Mouse (Mus musculus) hindbrain, postnatal 0 days (tissue): ENCODE measurements around the gene Polr1d. TPM values are rescaled to one million over a fixed set of nuclear protein-coding genes. Genes with fewer than 3 reads are reported as not detected.

Experiments
- ATAC-seq: fragments of 200-750 bp; cut with Nextera tagmentation; 2 replicates; pipeline ENCODE4 v1.8.0; 2017; ENCODE audit warnings: mild to moderate bottlenecking, moderate TSS enrichment, moderate library complexity
- DNase-seq: peaks from one replicate; pipeline ENCODE4 v3.0.0-alpha.2; 2015; ENCODE audit warnings: low spot score
- H3K27ac ChIP-seq: fragments of 300-500 bp; sonication (generic); 2 replicates; pipeline ENCODE4 v1.5.1; 2014; ENCODE audit warnings: mild to moderate bottlenecking
- H3K27me3 ChIP-seq: fragments of 300-500 bp; sonication (generic); 2 replicates; pipeline ENCODE4 v1.6.1; 2014; ENCODE audit warnings: low read length, mixed read lengths; ENCODE audit not compliant: insufficient read depth
- H3K36me3 ChIP-seq: fragments of 300-500 bp; sonication (generic); 2 replicates; pipeline ENCODE4 v1.6.1; 2014; ENCODE audit warnings: low read length, mixed read lengths; ENCODE audit not compliant: insufficient read depth
- H3K4me1 ChIP-seq: fragments of 300-500 bp; sonication (generic); 2 replicates; pipeline ENCODE4 v1.6.1; 2014; ENCODE audit warnings: antibody characterized with exemption, low read length, mixed read lengths; ENCODE audit not compliant: insufficient read depth
- H3K4me2 ChIP-seq: fragments of 300-500 bp; sonication (generic); 2 replicates; pipeline ENCODE4 v1.6.1; 2014; ENCODE audit warnings: low read depth, mild to moderate bottlenecking, low read length, moderate library complexity, mixed read lengths
- H3K4me3 ChIP-seq: fragments of 300-500 bp; sonication (generic); 2 replicates; pipeline ENCODE4 v1.5.1; 2014; ENCODE audit warnings: low read length
- H3K9ac ChIP-seq: fragments of 300-500 bp; sonication (generic); replicated peaks from 2 replicates; pipeline ENCODE4 v1.6.1; 2014; ENCODE audit warnings: mild to moderate bottlenecking, low read length, moderate library complexity, mixed read lengths
- H3K9me3 ChIP-seq: fragments of 300-500 bp; sonication (generic); 2 replicates; pipeline ENCODE4 v1.6.1; 2016; ENCODE audit warnings: low read length, mixed read lengths
- CTCF ChIP-seq: IDR thresholded peaks from 2 replicates; pipeline ENCODE4 v1.5.1; 2016; ENCODE audit warnings: antibody characterized with exemption, control low read depth, low read depth
- WGBS: fragments of 180-500 bp; shearing (Covaris S2); extraction: QIAGEN DNeasy Blood & Tissue Kit; methylation state at CpG from one replicate; pipeline ENCODE4 v1.1.7; 2014; 5-methylcytosine and 5-hydroxymethylcytosine counted together
- polyA plus RNA-seq: library from polyadenylated mRNA; unstranded; fragments of >200 nt; fragmentation: Nextera tagmentation; extraction: Ambion mirVana; gene quantifications from 2 replicates; pipeline ENCODE4 v1.2.1, GENCODE M21; 2015
- total RNA-seq: library from RNA; depleted of rRNA; stranded (reverse); fragments of >200 nt; gene quantifications from 2 replicates; pipeline ENCODE4 v1.2.3, GENCODE M21; 2014

Gene Polr1d
- total and polyA plus RNA-seq, 2 experiments from 2014 or later: 53.7 to 103 TPM

DNA sequence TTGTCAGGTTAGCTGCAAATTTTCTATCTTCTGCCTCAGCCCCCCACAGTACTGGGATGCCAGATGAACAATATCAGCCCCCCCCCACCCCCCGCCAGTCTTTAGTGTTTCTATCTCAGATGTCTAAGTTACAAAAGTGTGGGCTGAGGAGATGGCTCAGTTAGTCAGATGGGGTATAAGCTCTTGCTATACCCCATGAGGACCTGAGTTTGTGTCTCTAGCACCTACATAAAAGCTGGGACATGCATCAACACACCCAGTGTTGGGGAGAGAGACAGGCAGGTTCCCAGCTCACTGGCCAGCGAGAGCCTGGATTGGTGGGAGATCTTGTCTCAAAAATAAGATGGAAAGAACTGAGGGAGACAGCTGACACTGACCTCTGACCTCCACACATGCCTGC lies 52.6 kb downstream of the Polr1d start:
- Histone ChIP-seq H3K9ac (no peak overlapping the region), H3K36me3 (no peaks in the 10 kb centered on the region), H3K9me3 (peaks cover 2% of the 10 kb centered on the region; the same call in 1 of the 2 replicates), H3K4me3 (no peak overlapping the region), H3K27me3 (no peaks in the 10 kb centered on the region), H3K4me2 (no peak overlapping the region), H3K27ac (no peak overlapping the region), H3K4me1 (no peaks in the 10 kb centered on the region)
- DNase-seq (no peak), ATAC-seq (no peak)
- TF ChIP-seq CTCF: no peak
- WGBS: 84% methylated on average over 2 of the region's 2 CpGs

DNA sequence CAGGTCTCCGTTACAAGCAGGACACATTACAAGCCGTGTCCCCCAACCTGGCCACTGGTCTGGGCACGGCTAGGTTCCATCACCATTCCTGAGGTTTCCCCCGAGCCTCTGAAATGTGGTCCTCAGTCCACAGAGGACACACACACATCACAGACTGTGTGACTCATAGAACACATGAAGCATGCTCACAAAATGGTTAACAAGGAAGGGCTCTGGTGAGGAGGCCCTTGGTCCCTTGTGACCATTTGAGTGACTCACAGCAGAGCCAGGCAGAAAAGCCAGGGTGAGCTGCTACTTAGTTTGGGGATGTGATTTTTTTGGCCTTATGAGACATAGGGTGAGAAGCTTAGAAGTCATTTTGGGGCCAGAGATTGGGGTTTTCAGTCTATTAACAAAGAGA lies 55.1 kb downstream of the Polr1d start:
- H3K27ac ChIP-seq: no peak overlapping the region
- no peak for TF ChIP-seq CTCF
- H3K27me3 ChIP-seq: no peaks in the 10 kb centered on the region
- peaks cover 2% of the 10 kb centered on the region; the same call in 1 of the 2 replicates for H3K9me3 ChIP-seq
- no peaks in the 10 kb centered on the region for H3K4me1 ChIP-seq
- ATAC-seq (no peak), DNase-seq (no peak)
- WGBS: 89% methylated on average over 4 of the region's 4 CpGs
- H3K4me2 ChIP-seq: no peak overlapping the region
- H3K9ac ChIP-seq: no peak overlapping the region
- H3K36me3 ChIP-seq: no peaks in the 10 kb centered on the region
- H3K4me3 ChIP-seq: no peak overlapping the region

DNA sequence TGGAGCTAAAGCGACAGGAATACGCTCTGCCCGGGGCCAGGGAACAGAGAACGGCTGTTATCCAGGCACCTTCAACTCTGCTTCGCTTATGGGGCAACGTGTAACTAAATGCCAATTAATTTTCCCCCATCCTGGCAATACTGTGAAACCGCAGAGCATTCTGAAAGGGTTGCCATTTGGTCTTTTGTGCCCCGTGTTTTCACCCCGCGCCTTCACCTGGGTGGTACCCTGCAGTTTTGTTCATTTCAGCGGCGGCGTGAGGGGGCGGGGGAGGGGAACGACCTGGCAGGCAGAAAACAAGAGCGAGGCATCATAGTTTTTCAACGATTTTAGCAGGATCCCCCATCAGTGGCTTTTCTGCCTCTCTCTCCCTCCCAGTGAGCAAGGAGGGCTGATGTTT lies 56.8 kb downstream of the Polr1d start:
- peak; percentile 23 for DNase-seq
- peak overlapping the region; percentile 13 for H3K4me3 ChIP-seq
- TF ChIP-seq CTCF: no peak
- peaks cover 2% of the 10 kb centered on the region; the same call in 1 of the 2 replicates for H3K9me3 ChIP-seq
- ATAC-seq: no peak
- 7% methylated on average over 17 of the region's 17 CpGs for WGBS
- H3K9ac ChIP-seq: no peak overlapping the region
- peak overlapping the region; percentile 52 for H3K4me2 ChIP-seq
- no peaks in the 10 kb centered on the region for H3K27me3 ChIP-seq
- no peaks in the 10 kb centered on the region for H3K4me1 ChIP-seq
- H3K36me3 ChIP-seq: no peaks in the 10 kb centered on the region
- no peak overlapping the region for H3K27ac ChIP-seq

DNA sequence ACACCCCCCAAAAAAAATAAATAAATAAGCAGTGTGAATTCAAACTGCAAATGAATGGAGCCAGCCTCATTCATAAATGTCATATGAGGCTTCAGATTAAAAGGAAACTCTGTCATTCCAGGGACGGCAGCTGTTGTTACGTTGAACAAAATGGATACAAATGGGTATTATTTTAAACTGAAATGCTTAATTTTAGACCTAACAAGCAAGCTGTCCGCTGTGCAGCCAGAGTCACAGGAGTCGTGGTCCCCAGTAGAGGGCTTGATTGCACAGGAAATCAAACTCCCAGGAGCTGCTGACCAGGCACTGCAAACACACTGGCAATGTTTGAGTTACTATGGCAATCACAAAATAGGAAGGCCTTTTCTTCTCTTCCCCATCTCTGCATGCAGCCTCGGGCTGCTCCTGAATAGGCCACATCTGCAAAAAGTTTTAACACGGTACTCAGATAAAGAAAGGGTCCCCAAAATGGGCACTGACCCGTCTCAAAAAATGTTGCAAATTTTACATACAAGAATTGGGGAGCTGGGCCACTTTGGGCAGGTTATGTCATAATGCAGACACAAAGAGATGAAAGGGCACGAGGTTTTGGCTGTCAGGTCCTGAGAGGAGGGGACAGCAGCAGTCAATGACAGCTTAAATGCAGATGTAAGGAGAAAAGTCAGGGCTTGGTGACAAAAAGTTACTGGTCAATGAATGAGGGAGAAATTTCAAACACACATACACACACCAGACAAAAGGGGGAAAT lies 57.7 kb downstream of the Polr1d start:
- peak; percentile 42 for TF ChIP-seq CTCF
- Histone ChIP-seq H3K4me3 (no peak overlapping the region), H3K27ac (no peak overlapping the region), H3K4me1 (no peaks in the 10 kb centered on the region), H3K36me3 (no peaks in the 10 kb centered on the region), H3K4me2 (no peak overlapping the region), H3K9ac (no peak overlapping the region), H3K9me3 (peaks cover 2% of the 10 kb centered on the region; the same call in 1 of the 2 replicates), H3K27me3 (no peaks in the 10 kb centered on the region)
- DNase-seq (peak; percentile 50), ATAC-seq (no peak)
- WGBS: 15% methylated on average over 8 of the region's 8 CpGs

DNA sequence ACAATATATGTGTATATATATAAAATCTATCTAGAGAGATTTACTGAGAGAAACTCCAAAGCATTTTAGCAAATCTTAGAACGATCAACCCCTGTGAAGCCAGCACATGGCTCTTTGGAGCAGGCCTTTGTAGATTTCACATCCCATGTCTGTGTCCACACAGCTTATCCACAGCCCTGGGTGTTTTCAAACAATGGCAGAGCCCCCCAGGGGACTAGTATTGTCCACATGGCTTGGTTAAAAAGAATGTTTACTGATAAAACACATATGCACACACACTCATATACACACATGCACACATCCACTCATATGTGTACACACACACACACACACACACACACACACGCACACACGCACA lies 58.2 kb downstream of the Polr1d start:
- no peaks in the 10 kb centered on the region for H3K27me3 ChIP-seq
- H3K4me3 ChIP-seq: no peak overlapping the region
- H3K4me1 ChIP-seq: no peaks in the 10 kb centered on the region
- 72% methylated on average over 3 of the region's 3 CpGs for WGBS
- H3K9me3 ChIP-seq: peaks cover 2% of the 10 kb centered on the region; the same call in 1 of the 2 replicates
- H3K36me3 ChIP-seq: no peaks in the 10 kb centered on the region
- H3K9ac ChIP-seq: no peak overlapping the region
- no peak for TF ChIP-seq CTCF
- H3K4me2 ChIP-seq: no peak overlapping the region
- H3K27ac ChIP-seq: no peak overlapping the region
- ATAC-seq: no peak
- no peak for DNase-seq

DNA sequence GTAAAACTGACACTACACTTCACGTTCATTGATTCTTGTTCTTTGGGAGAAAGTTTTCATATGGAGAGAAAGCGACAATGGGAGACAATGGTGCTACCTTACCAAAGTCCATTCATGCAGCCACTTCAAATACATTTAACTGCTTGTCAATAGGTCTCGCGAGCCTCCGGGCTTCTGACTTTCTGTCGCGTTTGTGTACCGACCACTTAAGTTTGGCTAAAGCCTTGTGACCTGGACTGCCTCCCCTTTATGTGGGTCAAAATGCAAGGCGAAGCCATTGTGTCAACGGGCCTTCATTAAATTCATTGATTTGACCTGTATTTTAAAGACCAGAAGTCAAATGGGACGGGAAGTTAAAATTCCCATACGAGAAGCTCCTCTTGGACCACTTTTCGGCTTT lies 59.1 kb downstream of the Polr1d start:
- no peak overlapping the region for H3K4me2 ChIP-seq
- no peak for ATAC-seq
- no peak for TF ChIP-seq CTCF

DNA sequence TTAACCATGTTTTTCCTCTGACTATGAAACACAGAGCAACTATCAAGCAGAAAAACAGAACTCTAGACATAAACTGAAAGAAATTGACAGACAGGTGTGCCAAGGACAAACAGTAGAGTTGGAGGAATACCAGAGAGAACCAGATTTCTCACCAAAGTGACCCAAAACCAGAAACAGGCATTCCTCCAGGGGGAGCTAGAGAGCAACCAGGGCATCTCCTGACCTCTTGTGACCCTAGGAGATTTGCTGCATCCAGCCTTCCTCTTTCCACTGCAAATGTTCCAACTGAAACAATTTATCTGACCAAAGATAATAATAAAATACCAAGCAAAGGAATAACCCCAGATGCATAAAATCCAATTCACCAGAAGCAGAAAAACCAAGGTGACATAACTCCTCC lies 70.5 kb downstream of the Polr1d start:
- H3K4me2 ChIP-seq: no peak overlapping the region
- H3K27ac ChIP-seq: no peak overlapping the region
- ATAC-seq (no peak), DNase-seq (no peak)
- TF ChIP-seq CTCF: no peak
- H3K4me3 ChIP-seq: no peak overlapping the region
- no peaks in the 10 kb centered on the region for H3K27me3 ChIP-seq
- H3K4me1 ChIP-seq: no peaks in the 10 kb centered on the region
- no peaks in the 10 kb centered on the region for H3K36me3 ChIP-seq
- no peak overlapping the region for H3K9ac ChIP-seq
- no peaks in the 10 kb centered on the region for H3K9me3 ChIP-seq

More for the DNA sequence above, 59.1 kb downstream of the Polr1d start:
- no peak overlapping the region for H3K9ac ChIP-seq
- H3K36me3 ChIP-seq: no peaks in the 10 kb centered on the region
- H3K9me3 ChIP-seq: peaks cover 2% of the 10 kb centered on the region; the same call in 1 of the 2 replicates
- DNase-seq: no peak
- H3K27me3 ChIP-seq: no peaks in the 10 kb centered on the region
- H3K4me3 ChIP-seq: no peak overlapping the region
- H3K4me1 ChIP-seq: no peaks in the 10 kb centered on the region
- WGBS: 29% methylated on average over 13 of the region's 13 CpGs
- H3K27ac ChIP-seq: no peak overlapping the region
